Mouse (Mus musculus): ENCODE measurements around the gene Pnp. TPM values are rescaled to one million over a fixed set of nuclear protein-coding genes. Genes with fewer than 3 reads are reported as not detected.
"Not testable (repeated sequence)": the region's sequence is repeated elsewhere in the genome, so short reads cannot be mapped to it uniquely, and the experiment has no call there.

Gene Pnp
- polyA plus RNA-seq, 1 experiment from 2014 or later: 85.1 TPM

- H3K27ac ChIP-seq (replicated peaks); H3K36me3 ChIP-seq; H3K4me3 ChIP-seq; H3K27me3 ChIP-seq (ENCODE audit: low read depth, poor library complexity, severe bottlenecking); H3K9me3 ChIP-seq (replicated peaks); H3K4me1 ChIP-seq; DNase-seq (ENCODE audit: low spot score): not testable (repeated sequence)
These were observed 25.6 kb upstream of the Pnp start for GRCm38 (mm10) chr14:50905327-50905726.

GRCm38 (mm10) chr14:50908126-50908525, 22.8 kb upstream of the Pnp start:
- Histone ChIP-seq H3K4me3 (no peak overlapping the region), H3K4me1 (peaks cover 9% of the 10 kb centered on the region), H3K9me3 (replicated peaks) (no peaks in the 10 kb centered on the region), H3K27ac (replicated peaks) (no peak overlapping the region), H3K36me3 (peaks cover 27% of the 10 kb centered on the region), H3K27me3 (ENCODE audit: low read depth, poor library complexity, severe bottlenecking) (no peaks in the 10 kb centered on the region)
- WGBS: 86% methylated on average over 4 of the region's 4 CpGs
- DNase-seq (ENCODE audit: low spot score): no peak

- Histone ChIP-seq H3K4me1 (no peaks in the 10 kb centered on the region), H3K9me3 (replicated peaks) (no peaks in the 10 kb centered on the region), H3K27ac (replicated peaks) (no peak overlapping the region), H3K36me3 (peaks cover 57% of the 10 kb centered on the region), H3K4me3 (no peak overlapping the region), H3K27me3 (ENCODE audit: low read depth, poor library complexity, severe bottlenecking) (no peaks in the 10 kb centered on the region)
- no peak for DNase-seq (ENCODE audit: low spot score)
- 66% methylated on average over 3 of the region's 3 CpGs for WGBS
These were observed 19.5 kb upstream of the Pnp start for GRCm38 (mm10) chr14:50911356-50911755.

GRCm38 (mm10) chr14:50923437-50923836, 7.4 kb upstream of the Pnp start:
- not testable (repeated sequence) for DNase-seq (ENCODE audit: low spot score); H3K9me3 ChIP-seq (replicated peaks); H3K27me3 ChIP-seq (ENCODE audit: low read depth, poor library complexity, severe bottlenecking); H3K27ac ChIP-seq (replicated peaks)
- Histone ChIP-seq H3K4me3 (peak overlapping the region; percentile 90), H3K36me3 (peaks cover 54% of the 10 kb centered on the region), H3K4me1 (peaks cover 23% of the 10 kb centered on the region)
- WGBS: 81% methylated on average over 1 of the region's 1 CpGs

GRCm38 (mm10) chr14:50924281-50925064, 6.4 kb upstream of the Pnp start, which contains the start of the genes Osgep and Apex1:
TSS of gene Osgep (minus strand) at chr14:50924893.
TSS of gene Apex1 (plus strand) at chr14:50924968.
- WGBS: under 1% methylated on average over 57 of the region's 57 CpGs
- H3K4me1 ChIP-seq: peaks cover 32% of the 10 kb centered on the region
- H3K36me3 ChIP-seq: peaks cover 54% of the 10 kb centered on the region
- no peaks in the 10 kb centered on the region for H3K9me3 ChIP-seq (replicated peaks)
- H3K4me3 ChIP-seq: peak within 1 kb of the TSS; percentile 90
- DNase-seq (ENCODE audit: low spot score): peak; percentile 97
- no peaks in the 10 kb centered on the region for H3K27me3 ChIP-seq (ENCODE audit: low read depth, poor library complexity, severe bottlenecking)
- peak within 1 kb of the TSS; percentile 96 for H3K27ac ChIP-seq (replicated peaks)

- Histone ChIP-seq H3K36me3 (peaks cover 47% of the 10 kb centered on the region), H3K27ac (replicated peaks) (peak overlapping the region; percentile 96), H3K4me1 (peaks cover 40% of the 10 kb centered on the region), H3K4me3 (peak overlapping the region; percentile 90), H3K27me3 (ENCODE audit: low read depth, poor library complexity, severe bottlenecking) (no peaks in the 10 kb centered on the region), H3K9me3 (replicated peaks) (no peaks in the 10 kb centered on the region)
- DNase-seq (ENCODE audit: low spot score): no peak
- 2% methylated on average over 38 of the region's 38 CpGs for WGBS
These were observed 5.6 kb upstream of the Pnp start for GRCm38 (mm10) chr14:50925111-50925920.

- Histone ChIP-seq H3K27ac (replicated peaks) (no peak overlapping the region), H3K4me1 (peaks cover 53% of the 10 kb centered on the region), H3K36me3 (peaks cover 39% of the 10 kb centered on the region), H3K4me3 (peak overlapping the region; percentile 6; the same call in 1 of the 2 replicates), H3K27me3 (ENCODE audit: low read depth, poor library complexity, severe bottlenecking) (no peaks in the 10 kb centered on the region), H3K9me3 (replicated peaks) (no peaks in the 10 kb centered on the region)
- no peak for DNase-seq (ENCODE audit: low spot score)
- 80% methylated on average over 3 of the region's 3 CpGs for WGBS
These were observed 3.5 kb upstream of the Pnp start for GRCm38 (mm10) chr14:50927366-50927765.

GRCm38 (mm10) chr14:50929951-50930350, 931 bp upstream of the Pnp start:
- Histone ChIP-seq H3K27ac (replicated peaks) (peak overlapping the region; percentile 92), H3K36me3 (peaks cover 39% of the 10 kb centered on the region), H3K4me1 (peaks cover 44% of the 10 kb centered on the region), H3K9me3 (replicated peaks) (no peaks in the 10 kb centered on the region), H3K4me3 (peak overlapping the region; percentile 91), H3K27me3 (ENCODE audit: low read depth, poor library complexity, severe bottlenecking) (no peaks in the 10 kb centered on the region)
- WGBS: 22% methylated on average over 10 of the region's 10 CpGs
- no peak for DNase-seq (ENCODE audit: low spot score)

- Histone ChIP-seq H3K27ac (replicated peaks) (peak overlapping the region; percentile 92), H3K4me3 (peak overlapping the region; percentile 91), H3K36me3 (peaks cover 39% of the 10 kb centered on the region), H3K9me3 (replicated peaks) (no peaks in the 10 kb centered on the region), H3K4me1 (peaks cover 44% of the 10 kb centered on the region), H3K27me3 (ENCODE audit: low read depth, poor library complexity, severe bottlenecking) (no peaks in the 10 kb centered on the region)
- WGBS: 2% methylated on average over 38 of the region's 38 CpGs
- DNase-seq (ENCODE audit: low spot score): no peak
These were observed 517 bp upstream of the Pnp start for GRCm38 (mm10) chr14:50930377-50930753.

GRCm38 (mm10) chr14:50931493-50932020, 675 bp downstream of the Pnp start:
- DNase-seq (ENCODE audit: low spot score): no peak
- H3K27me3 ChIP-seq (ENCODE audit: low read depth, poor library complexity, severe bottlenecking): no peaks in the 10 kb centered on the region
- peaks cover 31% of the 10 kb centered on the region for H3K36me3 ChIP-seq
- H3K4me1 ChIP-seq: peaks cover 35% of the 10 kb centered on the region
- peak overlapping the region; percentile 91 for H3K4me3 ChIP-seq
- 15% methylated on average over 12 of the region's 12 CpGs for WGBS
- no peaks in the 10 kb centered on the region for H3K9me3 ChIP-seq (replicated peaks)
- peak overlapping the region; percentile 92 for H3K27ac ChIP-seq (replicated peaks)

GRCm38 (mm10) chr14:50936649-50937048, 5.8 kb downstream of the Pnp start:
- no peak for DNase-seq (ENCODE audit: low spot score)
- H3K4me3 ChIP-seq: no peak overlapping the region
- 64% methylated on average over 1 of the region's 1 CpGs for WGBS
- H3K27me3 ChIP-seq (ENCODE audit: low read depth, poor library complexity, severe bottlenecking): no peaks in the 10 kb centered on the region
- H3K9me3 ChIP-seq (replicated peaks): no peaks in the 10 kb centered on the region
- no peak overlapping the region for H3K27ac ChIP-seq (replicated peaks)
- no peaks in the 10 kb centered on the region for H3K36me3 ChIP-seq
- peaks cover 7% of the 10 kb centered on the region for H3K4me1 ChIP-seq

- H3K27me3 ChIP-seq (ENCODE audit: low read depth, poor library complexity, severe bottlenecking): no peaks in the 10 kb centered on the region
These were observed 7.4 kb downstream of the Pnp start for GRCm38 (mm10) chr14:50938119-50938908.

More at GRCm38 (mm10) chr14:50938119-50938908, 7.4 kb downstream of the Pnp start:
- Histone ChIP-seq H3K9me3 (replicated peaks) (no peaks in the 10 kb centered on the region), H3K4me3 (no peak overlapping the region), H3K27ac (replicated peaks) (no peak overlapping the region), H3K36me3 (no peaks in the 10 kb centered on the region), H3K4me1 (no peaks in the 10 kb centered on the region)
- 92% methylated on average over 3 of the region's 3 CpGs for WGBS
- DNase-seq (ENCODE audit: low spot score): no peak
